Mouse (Mus musculus) frontal cortex, postnatal 36 days (tissue): ENCODE data around the gene Ppp2r2d.

Experiments used
- DNase-seq, 2 experiments: peaks; one replicate each; pipeline ENCODE4 v3.0.0; 2022; ENCODE audit warnings: low spot score in 2 of 2

Gene Ppp2r2d

GRCm38 (mm10) chr7:138845544-138846391 lies at the start of gene Ppp2r2d, which contains the start of gene Mapk1ip1:
Ppp2r2d (plus strand) TSS chr7:138846079.
Mapk1ip1 (minus strand) TSS chr7:138846273.
- peak; percentile 95 to 96 for DNase-seq

- no peak for DNase-seq
These were observed 42.5 kb upstream of the Ppp2r2d start for GRCm38 (mm10) chr7:138803386-138803785.

- DNase-seq, result no peak
These were observed 38.7 kb upstream of the Ppp2r2d start for GRCm38 (mm10) chr7:138807146-138807545.

- no peak for DNase-seq
These were observed 32.5 kb upstream of the Ppp2r2d start for GRCm38 (mm10) chr7:138813213-138813875.

- DNase-seq, result no peak
These were observed 27.6 kb upstream of the Ppp2r2d start for GRCm38 (mm10) chr7:138818314-138818713.

GRCm38 (mm10) chr7:138824423-138824822 lies 21.5 kb upstream of the Ppp2r2d start:
- DNase-seq, result no peak

- DNase-seq, result no peak
These were observed 20.7 kb upstream of the Ppp2r2d start for GRCm38 (mm10) chr7:138824995-138825756.

GRCm38 (mm10) chr7:138827812-138828211 lies 18.1 kb upstream of the Ppp2r2d start:
- peak; percentile 65 to 72 for DNase-seq

- no peak for DNase-seq
These were observed 10.9 kb upstream of the Ppp2r2d start for GRCm38 (mm10) chr7:138835028-138835427.

- DNase-seq, result peak; percentile 71 to 88
These were observed 5.3 kb upstream of the Ppp2r2d start for GRCm38 (mm10) chr7:138840594-138841021.

- DNase-seq, result no peak
These were observed 4.3 kb upstream of the Ppp2r2d start for GRCm38 (mm10) chr7:138841436-138842151.

- no peak for DNase-seq
These were observed 2.5 kb upstream of the Ppp2r2d start for GRCm38 (mm10) chr7:138843421-138843820.

- no peak for DNase-seq
These were observed 768 bp upstream of the Ppp2r2d start for GRCm38 (mm10) chr7:138845111-138845510.

- DNase-seq, result no peak
These were observed 668 bp downstream of the Ppp2r2d start for GRCm38 (mm10) chr7:138846502-138846991.

GRCm38 (mm10) chr7:138847316-138848027 lies 1.6 kb downstream of the Ppp2r2d start:
- no peak for DNase-seq

- no peak for DNase-seq
These were observed 2.4 kb downstream of the Ppp2r2d start for GRCm38 (mm10) chr7:138848028-138848920.

- no peak for DNase-seq
These were observed 4.2 kb downstream of the Ppp2r2d start for GRCm38 (mm10) chr7:138850083-138850482.

- DNase-seq, result no peak
These were observed 7.6 kb downstream of the Ppp2r2d start for GRCm38 (mm10) chr7:138853417-138854031.

GRCm38 (mm10) chr7:138854201-138854600 lies 8.3 kb downstream of the Ppp2r2d start:
- no peak for DNase-seq
